Mouse (Mus musculus) right cerebral cortex, postnatal 4 days (tissue): Measurements from ENCODE around the gene Arnt.
"Not testable (repeated sequence)": the region's sequence is repeated elsewhere in the genome, so short reads cannot be mapped to it uniquely, and the experiment has no call there.

Source experiments
- DNase-seq: peaks from one replicate; pipeline ENCODE4 v3.0.0-alpha.2; 2022

Gene Arnt

DNA sequence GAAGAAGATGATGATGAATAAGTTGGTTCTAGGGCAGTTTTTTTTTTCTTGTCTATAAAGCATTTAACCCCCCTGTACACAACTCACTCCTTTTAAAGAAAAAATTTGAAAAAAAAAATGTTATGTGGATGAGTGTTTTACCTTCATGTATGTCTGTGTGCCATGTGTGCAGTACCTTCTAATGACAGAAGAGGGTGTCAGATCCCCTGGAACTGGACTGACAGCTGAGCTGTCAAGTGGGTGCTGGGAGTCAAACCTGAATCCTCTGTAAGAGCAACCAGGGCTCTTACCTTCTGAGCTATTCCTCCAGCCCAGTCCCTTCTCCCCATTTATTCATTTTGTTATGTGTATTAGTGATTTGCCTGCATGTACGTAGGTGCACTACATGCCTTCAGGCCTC lies 96.8 kb downstream of the Arnt start:
- DNase-seq, result no peak

DNA sequence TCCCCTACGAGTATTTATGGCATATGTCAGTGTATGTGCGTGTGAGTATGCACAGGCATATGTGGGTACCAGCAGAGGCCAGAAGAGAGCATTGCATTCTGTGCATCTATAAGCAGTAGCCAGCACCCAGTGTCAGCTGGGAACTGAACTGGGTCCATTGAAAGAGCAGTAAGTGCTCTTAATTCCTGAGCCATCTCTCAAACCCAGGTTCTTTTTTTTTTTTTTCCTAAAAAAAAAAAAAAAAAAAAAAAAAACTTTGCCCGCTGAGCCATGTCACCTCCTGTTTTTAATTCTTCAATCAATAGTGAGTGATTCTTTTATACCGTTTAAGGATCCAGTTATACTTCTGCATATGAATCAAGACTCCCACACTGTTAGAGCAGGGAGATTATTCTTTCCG lies 99.2 kb downstream of the Arnt start:
- DNase-seq, result no peak

DNA sequence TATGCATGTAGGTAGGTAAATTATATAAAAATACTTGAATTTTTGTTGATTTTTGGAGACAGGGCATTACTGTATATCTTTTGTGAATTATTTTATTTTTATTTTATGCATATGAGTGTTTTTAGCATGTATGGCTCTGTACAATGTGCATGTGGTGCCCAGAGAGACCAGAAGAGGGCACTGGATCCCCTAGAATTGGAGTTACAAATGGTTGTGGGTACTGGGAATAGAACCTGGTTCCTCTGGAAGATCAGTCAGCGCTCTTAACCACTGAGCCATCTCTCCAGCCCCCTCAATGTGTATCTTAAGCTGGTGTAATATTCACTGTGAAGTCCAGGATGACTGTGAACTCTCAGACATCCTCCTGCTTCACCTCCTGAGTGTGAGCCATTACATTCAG lies 100.7 kb downstream of the Arnt start:
- DNase-seq, result no peak

DNA sequence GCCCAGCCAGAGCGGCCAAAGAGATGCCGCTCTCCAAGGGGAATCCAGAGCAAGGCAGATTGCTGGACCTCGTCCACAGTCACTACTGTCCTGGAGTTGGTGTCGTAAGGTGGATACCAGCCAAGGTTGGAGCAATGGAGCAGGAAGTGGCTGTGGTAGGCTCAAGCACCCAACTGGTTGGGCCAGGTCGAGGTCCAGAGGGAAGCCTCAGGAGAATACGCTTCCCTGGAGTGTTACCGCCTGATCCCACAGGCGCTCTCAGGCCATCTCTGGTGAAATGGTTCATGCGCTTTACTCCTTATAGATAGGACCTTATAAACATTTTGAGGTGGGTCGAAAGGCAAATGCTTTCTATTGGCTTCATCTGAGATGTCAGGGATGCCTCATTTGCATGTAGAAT lies 104.7 kb downstream of the Arnt start:
- no peak for DNase-seq

DNA sequence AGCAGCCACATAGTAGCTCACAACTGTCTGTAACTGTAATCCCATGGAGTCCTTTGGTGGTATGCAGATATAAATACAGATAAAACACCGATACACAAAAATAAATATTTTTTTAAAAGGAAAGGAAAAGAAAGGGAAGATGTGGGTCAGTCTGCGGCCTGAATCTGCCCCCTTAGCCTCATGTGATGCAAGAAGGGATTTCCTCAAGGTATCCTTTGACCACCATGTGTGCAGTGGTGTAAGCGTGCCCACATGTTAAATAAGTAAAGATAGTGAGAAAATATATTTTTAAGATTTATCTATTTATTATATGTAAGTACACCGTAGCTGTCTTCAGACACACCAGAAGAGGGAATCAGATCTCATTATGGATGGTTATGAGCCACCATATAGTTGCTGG lies 105.6 kb downstream of the Arnt start:
- DNase-seq, result no peak

DNA sequence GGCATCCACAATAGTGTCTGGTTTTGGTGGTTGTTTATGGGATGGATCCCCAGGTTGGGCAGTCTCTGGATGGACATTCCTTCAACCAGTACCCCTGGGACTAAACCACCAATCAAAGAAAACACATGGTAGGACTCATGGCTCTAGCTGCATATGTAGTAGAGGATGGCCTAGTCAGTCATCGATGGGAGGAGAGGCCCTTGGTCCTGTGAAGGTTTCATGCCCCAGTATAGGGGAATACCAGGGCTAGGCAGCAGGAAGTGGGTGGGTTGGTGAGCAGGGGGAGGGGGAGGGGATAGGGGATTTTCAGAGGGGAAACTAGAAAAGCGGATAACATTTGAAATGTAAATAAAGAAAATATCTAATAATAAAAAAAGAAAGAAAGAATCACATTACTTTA lies 107.0 kb downstream of the Arnt start:
- not testable (repeated sequence) for DNase-seq

DNA sequence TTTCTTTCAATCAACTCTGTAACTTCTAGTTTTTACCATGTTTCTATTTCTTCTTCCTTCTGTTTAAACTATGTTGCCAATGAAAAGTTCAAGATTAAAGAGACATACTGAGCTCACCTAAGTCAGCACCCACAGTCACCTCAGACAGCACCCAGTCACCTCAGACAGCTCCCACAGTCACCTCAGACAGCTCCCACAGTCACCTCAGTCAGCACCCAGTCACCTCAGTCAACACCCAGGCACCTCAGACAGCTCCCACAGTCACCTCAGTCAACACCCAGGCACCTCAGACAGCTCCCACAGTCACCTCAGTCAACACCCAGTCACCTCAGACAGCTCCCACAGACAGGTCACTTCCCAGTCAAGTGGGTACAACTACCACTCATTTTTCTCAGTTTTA lies 108.0 kb downstream of the Arnt start:
- no peak for DNase-seq

DNA sequence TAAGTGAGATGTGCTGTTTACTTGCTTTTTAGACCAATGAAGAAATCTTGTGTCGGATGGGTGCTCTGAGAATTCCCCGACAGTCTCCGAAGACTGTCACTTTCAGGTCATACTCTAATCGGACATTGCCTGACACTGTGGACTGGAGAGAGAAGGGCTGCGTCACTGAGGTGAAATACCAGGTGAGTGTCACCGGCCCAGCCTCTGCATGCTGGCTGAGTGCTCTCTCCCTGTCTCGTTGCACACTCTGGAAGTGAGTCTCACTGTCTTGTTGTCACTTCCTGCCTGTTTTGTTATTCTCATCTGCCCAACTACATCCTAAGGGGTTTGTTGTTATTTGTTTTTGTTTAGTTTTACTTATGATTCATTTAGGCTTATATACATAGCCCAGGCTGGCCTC lies 108.8 kb downstream of the Arnt start:
- no peak for DNase-seq
